Mouse (Mus musculus): ENCODE measurements at regions not wholly inside any gene's neighbourhood (a gene's known extent, or its start where the extent isn't known, plus 50 kb on each side); places are given as distances from the start of the nearest gene placed in this dataset.

DNA sequence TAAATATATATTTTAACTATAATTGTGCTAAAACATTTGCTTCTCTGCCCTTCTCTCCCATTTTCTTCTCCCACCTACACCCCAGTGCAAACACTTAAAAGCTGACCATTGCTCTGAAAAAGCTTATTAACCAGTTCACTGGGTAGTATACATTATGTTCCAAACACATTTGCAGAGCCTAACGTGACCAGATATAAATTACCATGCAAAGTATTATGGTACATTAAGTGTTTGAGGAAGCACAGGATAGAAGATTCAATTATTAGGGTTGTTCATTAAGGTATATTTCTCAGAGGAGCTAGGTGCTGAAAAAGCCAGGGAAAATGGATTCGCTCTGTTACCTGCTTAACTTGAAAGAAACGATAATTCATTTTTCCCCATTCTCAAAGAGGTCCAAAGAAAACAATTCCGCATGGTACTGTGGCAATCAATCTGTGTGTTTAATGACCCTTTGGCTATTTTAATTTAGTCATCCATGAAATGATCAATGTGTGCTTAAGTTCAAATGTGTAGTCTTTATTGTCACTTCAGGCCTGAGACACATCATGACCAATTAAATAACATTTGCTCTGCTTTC lies 144.0 kb upstream of the Msl3l2 start:
- no peaks in the 10 kb centered on the region for H3K4me1 ChIP-seq (ENCODE audit: control insufficient read depth, insufficient read depth, low read length)
- H3K36me3 ChIP-seq (ENCODE audit: control insufficient read depth, insufficient read depth, low read length): no peaks in the 10 kb centered on the region
- no peak for ATAC-seq (ENCODE audit: low read depth)
- no peaks in the 10 kb centered on the region for H3K9me3 ChIP-seq (ENCODE audit: control insufficient read depth, low read length)
- WGBS: 57% methylated on average over 4 of the region's 4 CpGs
- H3K27ac ChIP-seq (ENCODE audit: low read depth, low read length): no peak overlapping the region
- H3K4me2 ChIP-seq (ENCODE audit: low read depth, low read length): no peak overlapping the region
- no peaks in the 10 kb centered on the region for H3K27me3 ChIP-seq (ENCODE audit: control insufficient read depth, insufficient read depth, low read length)
- no peak overlapping the region for H3K4me3 ChIP-seq (ENCODE audit: low read depth, low read length)
- no peak overlapping the region for H3K9ac ChIP-seq (replicated peaks; ENCODE audit: low read depth, low read length)

Measured in neural tube, embryonic 14.5 days (tissue).